Mouse (Mus musculus) cerebral cortex, adult 2 months (tissue): ENCODE data around the gene Afp.

Experiments
- WGBS: fragments of 180-500 bp; shearing (Covaris S2); methylation state at CpG from one replicate; pipeline ENCODE4 v1.1.7; 2018; 5-methylcytosine and 5-hydroxymethylcytosine counted together

The Afp gene

DNA sequence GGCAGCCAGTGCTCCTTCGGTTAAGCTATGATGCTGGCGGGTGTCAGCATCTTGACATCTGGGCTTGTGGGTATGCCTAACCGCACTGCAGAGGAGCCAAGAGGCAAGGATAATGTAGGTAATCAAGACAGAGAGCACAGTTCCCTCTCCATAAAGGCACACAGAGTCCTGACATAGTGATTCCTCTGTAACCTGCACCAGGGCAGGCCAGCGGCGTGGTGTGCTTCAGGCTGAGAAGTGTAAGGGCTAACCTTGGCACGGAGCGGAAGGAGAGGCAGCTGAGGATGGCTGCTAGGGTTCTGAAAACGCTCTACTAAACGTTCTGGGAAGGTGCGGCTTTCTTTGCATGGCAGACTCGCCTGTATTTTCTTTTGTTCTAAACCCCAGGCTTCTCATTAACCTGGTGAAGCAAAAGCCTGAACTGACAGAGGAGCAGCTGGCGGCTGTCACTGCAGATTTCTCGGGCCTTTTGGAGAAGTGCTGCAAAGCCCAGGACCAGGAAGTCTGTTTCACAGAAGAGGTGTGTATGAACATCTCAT lies 16.9 kb downstream of the Afp start:
- 59% methylated on average over 13 of the region's 13 CpGs for WGBS

GRCm38 (mm10) chr5:90509828-90510592 lies 19.5 kb downstream of the Afp start:
- WGBS = 82% methylated on average over 5 of the region's 5 CpGs

DNA sequence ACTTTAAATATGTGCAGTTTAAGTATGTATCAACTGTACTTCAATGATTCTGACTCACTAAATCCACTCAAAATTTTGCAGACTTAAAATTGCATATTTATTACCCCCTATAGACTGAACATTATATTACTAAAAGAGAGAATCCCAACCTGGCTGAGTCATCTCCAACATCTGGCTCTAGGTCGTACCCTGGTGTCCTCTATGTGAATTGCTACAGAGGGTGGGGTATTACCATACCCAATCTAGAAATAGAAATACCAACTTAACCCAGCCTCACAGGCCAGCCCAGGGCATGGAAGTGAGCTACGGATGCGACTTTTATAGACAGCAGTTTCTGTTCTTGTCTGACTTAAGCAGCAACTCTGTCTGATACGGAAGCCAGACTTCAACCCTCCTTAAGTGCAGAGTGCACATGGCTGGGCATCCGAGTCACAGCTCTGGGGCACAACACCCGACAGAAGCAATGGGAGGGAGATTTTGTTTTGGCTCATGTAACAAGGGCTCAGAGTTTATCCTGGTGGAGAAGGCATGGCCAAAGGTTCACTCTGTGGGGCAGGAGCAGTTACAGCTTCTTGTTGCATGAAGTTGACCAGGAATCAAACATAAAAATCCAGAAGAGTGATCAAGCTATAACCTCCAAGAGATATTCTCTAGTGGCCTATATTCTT lies 21.9 kb downstream of the Afp start:
- WGBS = 87% methylated on average over 6 of the region's 6 CpGs

DNA sequence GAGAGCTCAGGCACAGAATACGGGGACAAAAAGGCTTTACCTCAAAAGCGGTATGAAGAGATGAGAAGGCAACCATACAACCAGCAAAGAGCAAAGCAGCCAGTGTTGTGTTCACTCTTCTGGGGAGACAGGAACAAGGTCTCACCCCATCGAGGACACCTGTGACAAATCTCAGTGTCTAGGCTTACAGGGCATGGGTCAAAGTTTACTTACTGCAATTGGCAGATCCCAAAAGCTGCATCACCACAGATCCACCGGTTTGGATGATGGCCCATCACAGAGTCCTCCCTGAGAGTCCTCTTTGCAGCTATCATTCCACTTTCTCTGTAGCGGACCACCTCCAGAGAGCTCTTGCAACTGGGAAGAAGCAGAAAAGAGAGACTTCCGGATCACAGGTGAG lies 25.0 kb downstream of the Afp start:
- 88% methylated on average over 6 of the region's 6 CpGs for WGBS

DNA sequence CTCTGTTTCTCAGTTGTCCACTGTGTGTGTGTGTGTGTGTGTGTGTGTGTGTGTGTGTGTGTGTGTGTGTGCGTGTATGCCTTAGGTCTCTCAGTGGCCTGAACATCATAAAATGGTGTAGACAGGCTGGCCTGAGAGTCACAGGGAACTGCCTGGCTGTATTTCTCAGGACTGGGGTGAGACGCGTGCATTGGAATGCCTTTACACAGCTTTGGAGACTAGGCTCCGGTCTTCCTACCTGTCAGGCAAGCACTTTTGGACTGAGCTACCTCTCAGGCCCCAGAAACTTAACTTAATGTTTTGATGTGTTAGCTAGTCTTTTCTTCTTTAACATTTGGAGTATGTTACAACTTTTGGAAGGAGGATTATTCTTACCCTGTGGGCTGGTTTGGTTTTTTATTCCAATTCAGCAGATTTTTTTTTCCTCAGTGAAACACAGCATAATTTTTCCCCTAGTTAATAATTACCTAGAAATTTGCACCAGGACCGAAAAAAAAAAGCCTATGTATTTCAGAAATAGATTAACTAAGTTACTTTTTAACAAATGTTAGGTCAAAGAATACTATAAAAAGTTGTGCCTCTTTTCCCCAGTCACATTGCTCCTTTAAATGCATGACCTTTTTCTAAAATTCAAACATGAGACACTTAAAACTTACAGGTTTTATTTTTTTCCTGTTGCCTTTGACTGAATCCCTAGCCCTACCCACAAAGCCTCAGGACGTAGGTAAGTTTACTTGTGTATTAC lies 28.0 kb downstream of the Afp start, which contains the start of gene Afm:
Afm (plus strand) TSS at position 577 of the 745 bp plus-strand sequence.
- 90% methylated on average over 6 of the region's 6 CpGs for WGBS

- WGBS = 84% methylated on average over 8 of the region's 8 CpGs
Measured at GRCm38 (mm10) chr5:90551191-90551590, 60.7 kb downstream of the Afp start.

DNA sequence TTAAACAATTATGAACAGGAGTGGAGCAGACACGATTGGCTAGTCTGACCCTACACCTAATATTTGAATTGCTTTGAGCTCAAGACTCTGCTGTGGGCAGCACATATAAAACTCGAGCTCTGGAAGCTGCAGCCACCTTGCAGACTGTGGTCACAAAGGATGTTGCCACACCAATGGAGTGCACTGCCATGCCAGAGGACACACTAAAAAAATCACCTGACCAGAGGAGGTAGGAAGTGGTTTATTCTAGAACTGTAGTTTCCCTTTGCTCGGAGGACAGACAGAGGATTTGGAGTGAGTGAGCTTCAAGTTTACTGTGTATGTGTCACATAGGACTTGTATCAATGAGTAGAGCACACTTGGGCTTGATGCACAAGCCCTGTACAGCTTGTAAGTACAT lies 65.5 kb downstream of the Afp start:
- WGBS = 83% methylated on average over 3 of the region's 3 CpGs
